Mouse (Mus musculus): Measurements from ENCODE around the gene Arl6ip4. TPM values are rescaled to one million over a fixed set of nuclear protein-coding genes. Genes with fewer than 3 reads are reported as not detected.

The Arl6ip4 gene
- total RNA-seq, 2 experiments from 2014 or later: 38.3 to 41.2 TPM

DNA sequence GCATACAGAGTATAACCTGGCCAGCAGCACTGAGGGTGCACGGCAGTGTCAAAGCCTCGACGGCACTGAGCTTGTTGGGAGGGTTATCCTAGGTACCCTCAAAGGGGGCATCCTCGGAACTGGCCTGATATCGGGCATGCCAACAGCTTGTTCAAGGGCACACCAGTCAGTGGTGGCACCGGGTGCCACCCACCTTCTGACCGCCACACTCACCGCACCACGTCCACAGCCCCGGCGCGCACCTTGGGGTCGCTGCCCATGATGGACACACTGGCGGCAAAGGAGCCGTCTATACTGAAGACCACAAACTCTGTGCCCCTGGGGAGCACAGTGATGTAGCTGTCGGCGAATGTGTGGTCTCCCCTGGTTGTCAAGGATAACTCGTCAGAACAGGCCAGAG is 6.5 kb downstream of the Arl6ip4 start:
- Histone ChIP-seq H3K4me3 (no peak overlapping the region), H3K27ac (no peak overlapping the region)
- no peak for DNase-seq
- intact Hi-C loops (cut with DNase I): no loop called here
- no peak for TF ChIP-seq CTCF (IDR thresholded peaks at IDR 0.05)

DNA sequence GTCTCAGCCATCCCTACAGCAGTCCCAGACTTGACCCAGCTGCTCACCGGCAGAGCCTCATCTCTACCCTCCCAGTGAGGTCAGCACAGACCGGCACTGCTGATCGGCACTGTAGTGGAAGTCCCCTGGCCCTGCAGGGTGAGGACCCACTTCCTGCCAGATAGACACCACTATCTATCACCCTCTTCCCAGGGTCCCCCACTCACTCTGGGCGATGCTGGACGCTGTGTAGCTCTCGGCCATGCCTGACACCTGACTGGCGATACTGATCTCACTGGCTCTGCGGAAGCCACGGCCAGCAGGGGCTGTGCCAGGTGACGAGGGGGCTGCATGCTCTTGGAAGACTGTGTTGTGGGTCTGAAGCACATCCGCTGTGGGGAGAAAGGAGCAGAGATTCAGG is 9.2 kb downstream of the Arl6ip4 start:
- intact Hi-C loops (cut with DNase I): no loop called here
- Histone ChIP-seq H3K4me3 (no peak overlapping the region), H3K27ac (no peak overlapping the region)
- no peak for DNase-seq
- no peak for TF ChIP-seq CTCF (IDR thresholded peaks at IDR 0.05)

DNA sequence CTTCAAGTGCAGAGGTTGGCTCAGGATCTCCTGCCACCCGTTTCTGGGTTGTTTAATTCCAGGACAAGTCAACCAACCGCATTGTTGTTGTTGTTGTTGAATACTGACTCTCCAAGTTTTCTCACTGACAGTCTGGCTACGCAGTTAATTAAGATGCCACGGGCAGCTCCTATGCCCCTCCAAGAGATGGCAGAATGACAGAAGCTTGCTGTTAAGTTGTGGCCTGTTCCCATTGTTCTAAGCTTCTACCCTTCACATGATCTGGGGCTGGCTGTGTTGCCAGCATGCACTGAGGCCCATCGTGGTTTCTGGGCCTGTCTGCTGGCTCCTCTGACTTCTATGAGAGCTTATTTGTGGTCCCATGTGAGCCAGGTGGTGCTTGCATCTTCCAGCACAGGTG is 18.4 kb downstream of the Arl6ip4 start:
- H3K4me3 ChIP-seq: no peak overlapping the region
- intact Hi-C loops (cut with DNase I): no loop called here
- no peak overlapping the region for H3K27ac ChIP-seq
- no peak for TF ChIP-seq CTCF (IDR thresholded peaks at IDR 0.05)
- no peak for DNase-seq

DNA sequence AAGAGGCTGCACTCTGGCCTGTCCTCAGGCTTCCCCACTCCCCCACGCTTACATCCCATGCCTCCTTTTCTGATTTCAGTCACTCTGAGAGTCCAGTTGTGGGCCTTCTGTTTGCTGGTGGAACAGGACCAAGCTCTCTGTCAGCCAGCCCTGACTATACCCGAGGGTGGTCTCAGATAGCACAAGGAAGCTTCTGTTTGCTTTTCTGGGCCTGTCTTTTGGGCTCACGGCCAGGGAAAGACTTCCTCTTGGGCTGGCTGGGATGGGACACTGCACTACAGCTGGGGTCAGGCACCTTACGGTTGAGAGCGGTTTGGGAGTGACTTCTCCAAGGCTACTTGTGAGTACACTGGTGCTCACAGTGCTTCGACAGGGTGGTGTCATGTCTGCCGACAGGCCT is 22.2 kb downstream of the Arl6ip4 start:
- TF ChIP-seq CTCF (IDR thresholded peaks at IDR 0.05): no peak
- Histone ChIP-seq H3K4me3 (no peak overlapping the region), H3K27ac (no peak overlapping the region)
- DNase-seq: no peak
- intact Hi-C loops (cut with DNase I): no loop called here

DNA sequence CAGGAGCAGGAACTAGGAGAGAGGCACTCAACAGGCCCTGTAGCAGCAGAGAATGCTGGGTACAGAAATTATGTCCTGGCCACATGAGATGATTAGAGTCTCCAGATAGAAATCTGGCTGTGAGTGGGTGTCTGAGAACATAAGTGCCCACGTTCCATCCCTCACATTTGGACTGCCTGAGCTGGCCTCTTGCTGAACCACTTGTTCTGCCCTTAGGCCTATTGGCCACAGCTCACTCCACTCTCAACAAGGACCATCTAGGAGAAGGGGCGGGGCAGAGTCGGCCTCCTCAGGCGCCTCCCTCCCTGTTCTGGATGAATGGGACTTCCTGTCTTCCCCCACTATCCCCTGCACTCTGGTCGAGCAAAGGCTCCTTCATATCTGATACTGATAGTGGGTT is 33.1 kb downstream of the Arl6ip4 start:
- DNase-seq: no peak
- Histone ChIP-seq H3K27ac (no peak overlapping the region), H3K4me3 (no peak overlapping the region)
- no peak for TF ChIP-seq CTCF (IDR thresholded peaks at IDR 0.05)
- intact Hi-C loops (cut with DNase I): no loop called here

DNA sequence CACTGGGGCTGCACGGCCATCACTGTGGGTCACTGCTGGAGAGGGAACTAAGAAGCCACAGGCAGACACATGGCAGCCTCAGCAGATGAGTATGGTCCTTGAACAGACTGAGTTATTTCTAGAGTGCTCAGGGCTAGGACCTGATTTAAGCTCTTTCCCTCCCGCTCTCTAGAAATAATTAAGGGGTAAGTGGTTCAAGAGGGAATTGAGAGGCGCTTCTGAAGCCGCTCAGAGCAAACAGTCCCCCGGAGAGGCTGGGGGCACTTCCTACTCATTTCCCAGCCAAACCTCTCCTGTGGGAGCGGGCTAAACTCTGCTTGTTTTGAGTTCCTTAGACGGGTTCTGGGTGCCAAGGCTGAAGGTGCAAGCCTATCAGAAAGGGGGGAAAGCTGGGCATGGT is 35.0 kb downstream of the Arl6ip4 start:
- intact Hi-C loops (cut with DNase I): no loop called here
- Histone ChIP-seq H3K27ac (no peak overlapping the region), H3K4me3 (no peak overlapping the region)
- no peak for DNase-seq
- no peak for TF ChIP-seq CTCF (IDR thresholded peaks at IDR 0.05)

DNA sequence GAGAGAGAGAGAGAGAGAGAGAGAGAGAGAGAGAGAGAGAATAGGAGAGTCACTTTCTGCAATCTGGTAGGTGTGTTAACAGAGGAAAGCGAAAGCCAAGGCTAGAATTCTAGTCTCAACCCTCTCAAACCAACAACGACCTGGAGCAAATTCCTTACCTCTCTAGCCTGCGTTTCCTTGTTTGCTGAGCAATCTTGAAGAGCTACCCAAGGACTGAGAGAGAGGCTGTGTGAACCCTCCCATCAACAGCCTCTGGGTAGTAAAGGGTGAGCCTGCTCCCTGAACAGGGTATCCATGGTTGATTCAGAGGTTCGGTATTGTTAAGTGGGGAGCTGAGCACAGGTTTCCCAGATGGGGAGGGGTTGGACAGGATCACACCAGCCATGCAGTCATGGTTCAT is 36.8 kb downstream of the Arl6ip4 start:
- Histone ChIP-seq H3K27ac (peak overlapping the region; percentile 63), H3K4me3 (no peak overlapping the region)
- DNase-seq: no peak
- no peak for TF ChIP-seq CTCF (IDR thresholded peaks at IDR 0.05)
- intact Hi-C loops (cut with DNase I): no loop called here

DNA sequence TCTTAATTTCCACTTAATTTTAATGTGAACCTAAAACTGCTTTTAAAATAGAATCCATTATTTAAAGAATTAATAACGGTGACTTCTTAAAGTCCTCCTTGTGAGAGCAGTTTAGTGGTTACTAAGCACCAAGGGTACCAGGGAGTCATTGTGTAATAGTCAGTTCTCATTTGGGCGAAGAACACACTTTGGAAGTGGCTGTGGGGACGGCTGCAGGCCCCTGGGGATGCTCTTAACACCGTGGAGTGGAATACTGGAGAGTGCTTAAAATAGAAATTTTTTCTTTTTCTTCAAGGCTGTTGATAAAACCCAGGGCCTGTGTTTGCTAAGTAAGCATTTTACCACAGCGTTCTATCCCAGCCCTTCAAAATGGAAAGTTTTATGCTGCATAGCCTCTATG is 40.1 kb downstream of the Arl6ip4 start:
- Histone ChIP-seq H3K27ac (no peak overlapping the region), H3K4me3 (no peak overlapping the region)
- TF ChIP-seq CTCF (IDR thresholded peaks at IDR 0.05): no peak
- intact Hi-C loops (cut with DNase I): no loop called here
- DNase-seq: no peak

DNA sequence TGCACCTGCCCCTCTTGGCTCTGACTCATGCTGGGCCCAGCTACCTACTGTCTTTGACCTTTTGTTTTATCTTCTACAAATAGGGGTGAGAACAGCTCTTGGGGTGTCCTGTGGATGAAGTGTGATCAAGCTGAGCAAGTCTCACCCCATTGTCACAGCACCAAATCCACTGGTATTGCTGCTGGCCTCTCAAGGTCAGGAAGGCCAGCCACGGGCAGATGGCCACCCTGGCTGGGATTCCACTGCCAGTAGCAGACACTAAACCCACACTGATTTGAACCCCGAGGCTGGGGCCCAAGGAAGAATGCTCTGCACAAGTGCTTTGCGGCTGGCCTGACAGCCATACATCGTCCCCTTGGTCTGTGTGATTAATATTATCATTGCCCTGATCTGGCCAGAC is 42.4 kb downstream of the Arl6ip4 start:
- intact Hi-C loops (cut with DNase I): no loop called here
- no peak overlapping the region for H3K4me3 ChIP-seq
- DNase-seq: no peak
- peak overlapping the region; percentile 31; the same call in 1 of the 2 replicates for H3K27ac ChIP-seq
- no peak for TF ChIP-seq CTCF (IDR thresholded peaks at IDR 0.05)

DNA sequence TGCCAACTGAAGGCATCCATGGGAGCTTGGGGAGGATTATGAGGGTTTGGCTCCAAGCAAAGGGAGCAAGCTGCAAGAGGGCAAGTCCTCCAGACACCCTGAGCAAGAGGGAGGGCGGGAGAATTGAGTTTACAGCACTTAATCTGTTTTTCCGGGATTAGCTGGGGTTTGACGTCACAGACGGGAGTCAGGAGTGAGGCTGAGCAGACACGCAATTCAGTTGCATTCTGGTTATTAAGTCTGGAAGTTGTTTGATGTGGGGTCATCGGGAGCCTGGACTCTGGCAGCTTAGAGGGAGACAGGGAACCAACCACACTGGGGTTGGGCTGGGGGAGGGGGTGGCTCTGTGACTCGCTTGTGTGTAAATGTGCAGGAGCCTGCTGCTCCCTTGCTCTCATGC is 43.6 kb downstream of the Arl6ip4 start:
- Histone ChIP-seq H3K4me3 (no peak overlapping the region), H3K27ac (peak overlapping the region; percentile 12; the same call in 1 of the 2 replicates)
- no peak for TF ChIP-seq CTCF (IDR thresholded peaks at IDR 0.05)
- no peak for DNase-seq
- intact Hi-C loops (cut with DNase I): no loop called here

DNA sequence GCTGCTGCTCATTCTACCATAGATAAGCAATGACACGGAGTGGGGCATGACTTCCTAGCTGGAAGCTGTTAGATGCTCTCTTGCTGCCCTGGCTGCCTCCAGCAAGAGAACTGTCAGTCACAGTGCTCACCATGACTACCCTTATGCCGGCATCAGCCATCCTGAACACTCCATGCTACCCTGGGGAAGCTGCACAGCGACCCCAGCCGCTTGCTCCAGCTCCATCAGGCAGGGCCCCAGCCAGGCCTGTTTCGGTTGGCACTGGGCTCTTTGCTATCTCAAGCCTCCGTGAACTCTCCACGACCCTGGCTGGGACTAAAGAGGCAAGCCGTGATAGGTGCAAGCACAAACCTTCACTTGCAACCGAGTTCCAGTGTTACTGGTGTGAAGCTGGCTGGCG is 45.9 kb downstream of the Arl6ip4 start:
- intact Hi-C loops (cut with DNase I): loop anchor here (5.0 kb wide), 1 partner anchor 135 kb away; no protein-coding TSS in a partner anchor
- Histone ChIP-seq H3K27ac (peak overlapping the region; percentile 7; the same call in 1 of the 2 replicates), H3K4me3 (no peak overlapping the region)

DNA sequence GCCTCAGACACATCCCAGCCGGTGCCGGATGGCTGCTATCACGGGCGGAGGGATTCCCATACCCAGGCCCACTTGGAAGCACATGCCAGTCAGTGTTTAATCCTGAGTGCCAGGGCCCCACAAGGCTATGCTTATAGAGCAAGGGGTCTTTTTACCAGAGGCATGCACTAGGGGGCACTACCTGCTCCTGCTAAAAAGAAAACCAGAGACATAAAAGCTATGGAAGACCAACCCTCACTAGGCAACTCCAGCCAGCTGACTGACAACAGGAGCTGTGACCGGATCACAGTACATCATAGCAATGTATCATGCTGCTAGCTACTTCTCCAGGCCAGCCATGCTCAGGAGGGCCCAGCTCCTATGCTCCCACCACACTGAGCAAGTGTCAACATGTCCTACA is 46.7 kb downstream of the Arl6ip4 start:
- DNase-seq: peak; percentile 79
- Histone ChIP-seq H3K27ac (no peak overlapping the region; the same call in 1 of the 2 replicates), H3K4me3 (no peak overlapping the region)
- peak; percentile 82 for TF ChIP-seq CTCF (IDR thresholded peaks at IDR 0.05)
- intact Hi-C loops (cut with DNase I): loop anchor here (5.0 kb wide), 1 partner anchor 135 kb away; no protein-coding TSS in a partner anchor

More for the DNA sequence above, 45.9 kb downstream of the Arl6ip4 start:
- no peak for TF ChIP-seq CTCF (IDR thresholded peaks at IDR 0.05)
- no peak for DNase-seq

DNA sequence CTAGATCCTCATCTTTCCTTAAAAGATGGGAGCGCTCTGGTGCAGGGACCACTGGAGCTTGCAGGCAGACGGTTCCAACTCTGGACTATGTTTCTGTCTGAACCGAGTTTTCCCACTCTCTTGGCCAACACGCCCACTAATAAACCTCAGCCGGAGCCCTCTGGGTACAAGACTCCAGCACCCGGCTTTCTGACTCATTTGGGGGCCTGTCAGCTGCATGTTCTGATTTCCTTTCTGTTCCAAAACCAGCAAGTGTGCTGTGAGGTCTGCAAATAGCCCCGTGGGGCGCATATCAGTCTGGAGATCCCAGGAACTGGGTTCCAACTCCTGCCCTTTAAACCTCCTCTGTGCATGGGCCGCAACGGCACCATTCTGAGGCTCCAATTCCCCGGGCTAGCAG is 47.6 kb downstream of the Arl6ip4 start:
- intact Hi-C loops (cut with DNase I): loop anchor here (5.0 kb wide), 1 partner anchor 134 kb away; no protein-coding TSS in a partner anchor
- no peak for DNase-seq
- H3K27ac ChIP-seq: 0 out of 2 replicates have a peak overlapping the region, but pooled peaks have one; percentile 16
- TF ChIP-seq CTCF (IDR thresholded peaks at IDR 0.05): no peak
- no peak overlapping the region for H3K4me3 ChIP-seq

Data from gastrocnemius, adult 2 months (tissue).